Mouse (Mus musculus): ENCODE measurements around the gene Cabp7.
A peak's percentile ranks its signal among the peaks of the same experiment; 100 is the strongest.

The Cabp7 gene

DNA sequence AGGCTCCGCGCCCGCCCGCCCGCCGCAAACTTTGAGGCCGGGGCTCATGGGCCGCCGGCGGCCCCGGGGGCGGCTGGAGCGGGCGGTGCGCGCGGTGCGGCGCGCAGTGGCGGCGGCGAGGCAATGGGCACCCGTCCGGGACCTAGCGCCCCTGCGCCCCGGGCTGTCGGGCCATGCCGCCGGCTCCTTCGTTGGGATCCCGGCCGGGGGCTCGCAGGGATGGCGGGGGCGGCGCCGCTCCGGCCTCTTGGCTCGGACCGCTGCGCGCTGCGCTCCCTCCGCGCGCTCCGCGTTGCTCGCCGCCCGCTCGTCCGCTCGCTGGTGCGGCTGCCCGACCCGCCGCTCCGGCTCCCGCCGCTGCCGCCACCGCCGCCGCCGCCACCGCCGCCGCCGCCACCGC, at the start of gene Cabp7:
Cabp7 (minus strand) TSS at position 46 of the 400 bp plus-strand sequence.
- no peak for DNase-seq (ENCODE audit: low read depth, low spot score)

- no peak for DNase-seq (ENCODE audit: low read depth, low spot score)
Observed at GRCm38 (mm10) chr11:4793006-4793405, 46.4 kb upstream of the Cabp7 start.

DNA sequence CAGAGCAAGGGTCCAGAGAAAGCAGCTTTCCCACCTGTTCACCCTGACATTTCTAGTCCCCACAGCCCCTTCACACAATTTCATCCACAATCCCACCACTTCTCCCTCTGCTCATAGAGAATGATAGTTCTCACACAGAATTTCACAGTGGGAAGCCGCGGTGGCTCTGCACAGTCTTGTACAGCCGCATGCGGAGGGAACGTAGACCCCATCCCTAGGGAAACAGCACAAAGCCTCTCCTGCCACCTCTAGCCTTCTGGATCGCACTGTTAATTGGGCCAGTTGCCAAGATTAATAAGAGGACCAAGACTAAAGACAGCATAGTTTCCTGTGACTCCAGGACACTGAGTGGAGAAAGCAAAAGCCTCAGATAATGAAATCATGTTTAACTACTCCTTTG, 45.0 kb upstream of the Cabp7 start:
- no peak for DNase-seq (ENCODE audit: low read depth, low spot score)

- no peak for DNase-seq (ENCODE audit: low read depth, low spot score)
Observed at GRCm38 (mm10) chr11:4789691-4790090, 43.1 kb upstream of the Cabp7 start.

DNA sequence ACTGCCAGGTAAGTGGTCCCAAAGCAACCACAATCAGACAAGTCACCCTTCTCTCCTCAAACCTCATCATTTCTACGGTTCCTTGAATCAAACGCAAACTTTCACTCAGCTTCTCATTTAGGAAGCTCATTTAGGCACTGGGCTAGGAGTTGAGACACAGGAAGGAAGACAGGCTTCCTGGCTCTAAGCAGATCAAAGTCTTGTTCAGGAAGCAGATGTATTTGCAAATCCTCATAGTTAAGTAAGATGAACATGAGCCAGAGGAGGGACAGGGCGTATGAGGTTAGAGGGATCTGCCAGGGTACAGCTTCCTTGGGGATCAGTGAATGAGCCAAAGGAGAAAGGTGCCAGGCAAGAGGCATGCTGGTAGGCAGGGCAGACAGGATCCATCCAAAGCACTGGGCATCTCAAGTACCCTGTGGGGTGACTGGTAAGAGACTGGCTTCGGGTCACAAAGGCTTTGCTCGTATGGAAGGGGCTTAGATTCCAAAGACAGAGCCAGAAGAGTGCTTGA, 38.1 kb upstream of the Cabp7 start:
- no peak for DNase-seq (ENCODE audit: low read depth, low spot score)

DNA sequence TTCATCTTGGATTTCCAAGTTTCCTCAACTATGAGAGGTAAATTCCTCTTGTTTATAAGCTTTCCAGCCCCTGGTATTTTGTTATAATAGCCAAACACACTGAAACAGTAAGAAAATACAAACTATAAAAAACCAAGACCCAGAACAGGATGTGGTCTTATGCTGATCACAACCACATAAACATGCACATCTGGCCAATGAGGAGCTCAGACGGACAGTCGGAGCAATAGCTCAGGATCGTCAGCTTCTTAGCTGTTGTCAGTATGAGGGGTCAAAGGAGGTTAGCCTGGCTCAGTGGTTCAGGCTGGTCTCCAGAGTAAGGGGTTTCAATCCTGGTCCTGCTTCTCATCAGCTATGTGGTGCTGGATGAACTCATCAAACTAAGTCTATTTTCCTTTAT, 36.5 kb upstream of the Cabp7 start:
- DNase-seq (ENCODE audit: low read depth, low spot score), result no peak

GRCm38 (mm10) chr11:4780927-4781326, 34.3 kb upstream of the Cabp7 start:
- DNase-seq (ENCODE audit: low read depth, low spot score), result no peak

- no peak for DNase-seq (ENCODE audit: low read depth, low spot score)
Observed at GRCm38 (mm10) chr11:4772925-4773324, 26.3 kb upstream of the Cabp7 start.

DNA sequence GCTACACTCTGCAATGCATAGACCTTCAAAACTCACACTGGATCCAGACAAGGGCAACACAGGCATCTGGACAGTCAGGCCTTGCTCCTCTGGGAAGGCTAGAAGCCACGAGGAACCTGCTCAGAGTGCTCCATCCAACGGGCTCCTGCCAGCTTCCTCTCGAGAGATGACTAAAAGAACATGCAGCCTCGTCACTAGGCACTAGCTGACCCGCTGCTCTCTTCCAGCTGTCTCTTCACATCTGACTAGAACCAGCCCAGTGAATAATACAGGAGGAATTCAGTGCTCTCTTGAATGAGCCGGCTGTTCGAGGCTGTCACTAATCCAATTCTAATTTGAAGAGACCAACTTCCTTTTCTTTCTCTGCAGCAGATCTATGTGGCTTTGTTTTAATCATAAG, 25.2 kb upstream of the Cabp7 start:
- DNase-seq (ENCODE audit: low read depth, low spot score), result no peak

- no peak for DNase-seq (ENCODE audit: low read depth, low spot score)
Observed at GRCm38 (mm10) chr11:4769881-4770280, 23.3 kb upstream of the Cabp7 start.

- peak; percentile 39 for DNase-seq (ENCODE audit: low read depth, low spot score)
Observed at GRCm38 (mm10) chr11:4769293-4769692, 22.7 kb upstream of the Cabp7 start.

DNA sequence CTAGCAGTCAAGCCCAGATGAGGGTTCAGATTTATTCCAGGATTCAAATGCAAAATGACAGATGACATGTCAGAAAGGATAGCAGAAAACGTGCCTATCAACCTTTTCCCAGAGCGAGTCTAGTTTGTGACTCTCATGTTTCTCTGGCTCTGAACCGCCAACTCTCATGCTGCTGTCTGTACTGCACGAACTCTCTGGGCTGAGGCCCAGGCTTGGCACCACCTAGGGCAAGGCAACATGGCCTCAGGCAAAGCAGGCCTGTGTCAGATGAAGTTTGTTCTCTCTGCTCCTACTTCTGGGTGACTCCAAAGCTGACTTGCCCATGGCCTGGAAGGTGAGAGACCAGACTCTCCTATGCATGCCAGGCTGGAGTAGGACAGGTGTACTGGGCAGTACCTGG, 21.8 kb upstream of the Cabp7 start:
- DNase-seq (ENCODE audit: low read depth, low spot score), result no peak

DNA sequence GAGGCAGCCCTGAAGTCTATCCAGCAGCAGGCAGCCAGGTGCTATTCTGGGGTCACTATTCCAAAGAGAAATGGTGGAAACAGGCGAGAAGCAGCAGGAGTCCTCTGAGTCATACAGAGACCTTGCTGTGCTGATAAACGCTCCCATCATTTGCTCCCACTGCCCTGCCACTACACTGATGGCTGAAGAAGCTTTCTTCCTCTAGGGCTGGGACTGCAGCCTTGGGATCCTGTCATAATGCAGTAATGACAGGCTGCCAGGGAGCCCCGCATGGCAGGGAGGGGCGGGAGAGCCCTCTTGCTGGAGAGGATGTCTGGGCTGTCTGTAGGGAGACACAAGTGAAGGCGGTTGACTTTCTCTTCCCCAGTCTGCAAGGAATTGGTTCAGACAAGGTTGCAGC, 17.9 kb upstream of the Cabp7 start:
- no peak for DNase-seq (ENCODE audit: low read depth, low spot score)

GRCm38 (mm10) chr11:4763631-4764030, 17.1 kb upstream of the Cabp7 start:
- DNase-seq (ENCODE audit: low read depth, low spot score), result no peak

DNA sequence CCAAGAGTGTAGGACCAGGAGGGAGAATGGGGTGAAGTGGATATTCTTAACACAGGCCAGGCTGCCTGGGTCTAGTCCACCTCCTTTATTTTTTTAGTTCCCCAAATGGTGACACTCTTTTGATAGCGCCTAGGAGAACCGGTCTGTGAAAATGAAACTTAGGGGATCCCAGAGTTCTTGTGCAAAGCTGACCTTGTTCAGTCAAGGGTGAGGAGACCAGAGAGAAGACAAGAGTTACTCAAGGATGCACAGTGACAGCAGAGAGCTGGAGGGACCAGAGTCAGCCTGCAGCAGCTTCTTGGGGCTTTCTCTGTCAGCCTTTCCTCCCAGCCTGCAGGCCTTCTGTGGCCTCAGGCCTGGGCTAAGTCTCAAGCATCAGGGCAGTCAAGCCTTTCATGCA, 15.9 kb upstream of the Cabp7 start:
- no peak for DNase-seq (ENCODE audit: low read depth, low spot score)

DNA sequence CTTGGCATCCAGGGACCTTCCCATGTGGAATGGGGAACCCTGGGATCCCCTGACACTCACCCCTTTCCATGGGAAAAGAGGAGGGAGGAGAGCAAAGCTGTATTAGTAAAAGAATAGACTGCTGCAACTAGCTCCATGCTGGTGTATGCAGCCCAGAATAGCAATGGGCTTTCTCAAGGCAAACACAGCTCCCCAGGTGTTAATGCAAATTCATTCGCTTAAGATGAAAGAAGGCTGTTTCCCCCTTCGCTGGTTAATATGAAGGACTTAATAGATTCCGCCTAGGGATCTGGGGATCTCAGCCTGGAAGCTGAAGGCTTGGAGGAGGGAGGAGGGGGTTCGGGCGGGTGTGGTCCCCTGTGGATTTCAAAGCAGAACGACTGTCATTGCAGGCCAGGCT, 15.4 kb upstream of the Cabp7 start:
- DNase-seq (ENCODE audit: low read depth, low spot score), result no peak

DNA sequence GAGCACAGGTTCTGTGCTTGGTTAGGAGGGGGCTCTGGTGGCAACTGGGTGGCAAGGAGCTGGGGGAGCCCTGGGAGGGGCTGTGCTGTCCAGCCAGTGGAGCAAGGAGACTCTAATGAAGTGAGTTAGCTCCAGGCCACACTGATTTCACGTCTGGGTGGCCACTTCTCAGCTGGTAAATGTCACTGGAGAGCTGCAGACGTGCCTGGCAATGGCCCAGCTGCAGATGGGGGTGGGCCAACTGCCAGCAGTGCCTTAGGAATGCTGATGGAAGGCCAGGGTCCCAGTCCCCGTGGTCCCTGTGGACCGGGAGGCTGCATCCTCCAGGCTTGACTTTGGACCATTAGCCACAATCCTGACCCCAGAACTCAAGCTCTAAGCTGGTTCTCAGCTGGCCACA, 13.9 kb upstream of the Cabp7 start:
- DNase-seq (ENCODE audit: low read depth, low spot score), result no peak

DNA sequence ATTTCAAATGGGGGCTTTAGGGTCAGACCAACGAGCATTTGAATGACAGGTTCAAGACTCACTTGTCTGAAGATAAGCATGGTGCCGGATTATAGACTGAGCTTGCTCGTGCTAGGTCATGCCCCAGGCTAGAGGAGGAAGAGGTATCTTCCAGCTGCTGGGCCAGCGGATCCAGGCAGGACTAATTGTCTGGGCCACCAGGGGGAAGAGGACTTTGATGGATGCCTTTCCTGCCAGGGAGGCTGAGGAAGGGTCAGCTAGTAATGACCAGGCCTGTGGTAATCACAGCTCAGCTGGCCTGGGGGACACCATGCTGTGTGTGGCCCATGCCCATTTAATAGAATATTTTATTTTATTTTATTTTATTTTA, 11.2 kb upstream of the Cabp7 start:
- no peak for DNase-seq (ENCODE audit: low read depth, low spot score)

DNA sequence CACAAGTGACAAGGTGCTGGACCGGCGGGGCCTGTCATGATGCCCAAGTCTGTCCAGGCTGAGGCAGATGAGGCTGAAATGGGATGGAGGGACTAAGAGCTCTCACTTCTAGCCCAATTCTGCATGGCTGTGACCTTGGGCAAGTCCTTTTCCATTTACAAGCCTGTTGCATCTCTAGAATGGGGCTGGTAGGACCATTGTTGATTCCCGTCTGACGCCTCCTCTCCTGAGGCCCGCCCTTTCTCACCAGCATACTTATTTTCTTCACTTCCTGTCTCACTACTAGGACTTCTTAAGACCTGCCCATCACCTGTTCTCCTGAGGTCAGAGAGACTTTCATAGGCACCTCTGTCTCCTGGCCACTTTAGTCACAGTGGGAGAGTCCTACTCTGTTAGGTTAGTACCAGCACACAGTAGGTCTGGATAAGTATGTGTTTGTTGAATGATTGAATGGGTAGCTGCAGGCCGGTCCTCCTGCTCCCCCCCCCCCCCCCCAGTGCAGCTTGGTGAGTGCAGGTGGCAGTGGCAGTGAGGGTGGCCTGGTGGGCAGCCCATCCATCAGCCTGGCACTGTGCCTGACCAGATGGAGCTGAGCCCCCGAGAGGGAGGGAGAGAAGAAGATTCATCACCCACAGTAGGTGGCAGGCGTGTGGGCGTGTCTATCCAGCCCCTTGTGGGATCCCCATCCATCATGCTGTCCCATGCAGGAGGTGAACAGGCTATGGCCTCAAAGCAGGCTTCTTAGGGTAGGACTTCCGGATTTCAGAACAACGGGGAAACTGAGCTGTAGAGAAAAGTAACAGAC, 10.6 kb upstream of the Cabp7 start:
- DNase-seq (ENCODE audit: low read depth, low spot score), result no peak

DNA sequence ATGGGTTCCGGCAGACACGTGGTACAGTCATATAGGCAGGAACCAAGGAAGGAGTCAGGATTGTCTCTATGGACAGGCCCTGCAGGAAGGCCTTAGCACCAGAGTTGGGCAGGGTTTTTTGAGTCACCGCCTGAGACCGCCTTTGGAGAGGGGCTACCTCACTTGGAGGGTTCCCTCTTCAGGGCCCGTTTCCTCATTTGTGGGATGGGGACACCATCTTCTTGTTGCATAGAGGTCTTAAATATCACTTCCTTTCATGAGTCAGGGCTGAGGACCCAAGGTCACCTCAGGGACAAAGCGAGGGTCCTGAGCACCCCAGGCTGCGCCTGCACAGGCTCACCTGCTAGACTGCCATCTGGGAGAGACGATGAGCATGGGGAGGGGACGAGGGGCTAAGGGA, 9.9 kb upstream of the Cabp7 start:
- DNase-seq (ENCODE audit: low read depth, low spot score), result no peak

GRCm38 (mm10) chr11:4754867-4755266, 8.3 kb upstream of the Cabp7 start:
- DNase-seq (ENCODE audit: low read depth, low spot score), result no peak

- no peak for DNase-seq (ENCODE audit: low read depth, low spot score)
Observed at GRCm38 (mm10) chr11:4754036-4754435, 7.5 kb upstream of the Cabp7 start.

DNA sequence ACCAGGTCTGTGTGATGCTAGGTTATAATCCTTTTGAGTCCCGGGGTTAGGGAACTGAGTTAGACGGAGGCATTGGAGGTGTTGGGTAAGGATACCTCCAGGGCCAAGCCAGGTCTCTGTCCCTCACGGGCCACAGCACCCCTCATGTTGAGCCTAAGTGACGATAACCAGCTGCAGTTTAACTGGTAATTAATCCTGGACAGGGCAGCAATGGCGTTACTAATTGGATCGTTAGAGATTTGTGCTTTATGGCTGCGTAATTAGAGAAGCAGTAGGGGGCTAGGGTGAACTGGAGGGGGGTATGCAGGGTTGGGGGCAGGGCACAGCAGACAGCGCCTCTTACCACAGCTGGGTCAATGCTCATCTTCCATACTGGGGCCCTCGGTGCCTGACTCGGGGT, 6.3 kb upstream of the Cabp7 start:
- DNase-seq (ENCODE audit: low read depth, low spot score), result no peak

DNA sequence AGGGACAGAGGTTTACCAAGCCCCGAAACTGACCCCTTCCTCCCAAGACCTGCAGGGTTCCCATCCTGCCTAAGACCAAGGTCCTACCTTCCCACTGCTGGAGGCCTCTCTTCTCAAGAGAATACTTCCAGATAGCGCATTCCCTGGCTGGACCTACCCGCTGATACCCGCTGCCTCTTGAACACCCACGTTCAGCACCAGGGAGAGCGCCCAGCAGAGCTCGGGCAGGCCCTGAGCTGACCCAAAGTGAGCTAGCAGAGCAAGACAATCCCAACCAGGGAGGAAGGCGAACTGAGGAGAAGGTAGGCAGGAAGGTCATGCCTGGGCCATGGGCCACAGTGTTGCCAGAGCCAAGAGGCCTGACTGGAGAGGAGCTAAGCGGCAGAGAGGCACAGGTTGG, 3.7 kb upstream of the Cabp7 start:
- DNase-seq (ENCODE audit: low read depth, low spot score), result no peak
